Comparison of ENCODE assay signal across 27 mouse cellular contexts in the genomic region with DNA sequence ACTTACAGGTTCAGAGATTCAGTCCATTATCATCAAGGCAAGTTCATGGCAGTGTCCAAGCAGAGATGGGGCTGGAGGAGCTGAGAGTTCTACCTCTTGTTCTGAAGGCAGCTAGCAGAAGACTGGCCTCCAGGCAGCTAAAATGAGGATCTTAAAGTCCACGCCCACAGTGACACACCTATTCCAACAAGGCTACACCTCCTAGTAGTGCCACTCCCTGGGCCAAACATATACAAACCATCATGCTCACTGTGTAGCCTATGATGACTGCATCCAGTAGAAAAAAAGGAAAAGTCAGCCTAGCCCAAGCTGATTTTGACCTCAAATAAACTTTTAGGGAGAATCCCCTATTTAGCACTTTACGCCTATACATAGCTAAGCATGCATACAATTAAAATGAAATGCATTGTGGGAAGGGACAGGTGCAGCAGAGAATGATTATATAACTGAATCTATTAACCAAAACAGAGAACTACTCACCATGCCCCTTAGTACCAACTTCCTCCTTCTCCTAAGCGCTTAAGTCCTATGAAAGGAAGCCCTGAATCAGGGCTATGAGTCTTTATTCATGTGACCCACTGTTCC. TPM values are rescaled to one million over a fixed set of nuclear protein-coding genes. Genes with fewer than 3 reads are reported as not detected.
DNase-seq lines count a peak whose midpoint lies in the region; ATAC-seq and TF ChIP-seq lines count a peak whose summit lies in the region.
"Had no signal": no experiment of that assay in that cellular context is flagged by ENCODE, and none has a peak within 500 bp of the region (broad histone marks: within the 10 kb centered on the region; RNA-seq: fewer than 3 reads in every experiment).

No protein-coding gene starts in this region.

- intact Hi-C loops in heart, postnatal 25 days (cut with DNase I) = no loop called here

- no peak for TF ChIP-seq RAD21 in CH12.LX (IDR thresholded peaks at IDR 0.05; ENCODE audit: low read depth, low read length)

- peak; percentile 66 for ATAC-seq in megakaryocyte progenitor cell, adult 5-6 weeks (replicated peaks; ENCODE audit: poor library complexity)
- ATAC-seq in midbrain, embryonic 14.5 days (ENCODE audit: low FRiP score, low TSS enrichment) = no peak
- ATAC-seq: activated CD4-positive, CD25-positive, alpha-beta regulatory T cell, adult 4 months; CD4-positive, CD25-positive, alpha-beta regulatory T cell, adult 4 months had no signal

- H3K4me3 ChIP-seq in CH12.LX (replicated peaks in 1 of 3; ENCODE audit: low read depth in 2 of 3, low read length in 2 of 3, poor library complexity in 1 of 3) = no peak overlapping the region
- no peak overlapping the region for H3K4me3 ChIP-seq in midbrain, embryonic 14.5 days (replicated peaks; ENCODE audit: low read depth, low read length)
- no peak overlapping the region for H3K4me3 ChIP-seq in heart, embryonic 10.5 days
- H3K4me3 ChIP-seq: embryonic facial prominence, embryonic 12.5 days; gastrocnemius, adult 2 months; heart, embryonic 12.5 days; hindbrain, embryonic 13.5 days; limb, embryonic 15.5 days; liver, embryonic 15.5 days had no signal

- no peaks in the 10 kb centered on the region for H3K79me2 ChIP-seq in CH12.LX (replicated peaks; ENCODE audit: control insufficient read depth, extremely low read depth, insufficient read depth, poor library complexity, severe bottlenecking)

- dilution Hi-C loops in CH12.LX (cut with MboI; ENCODE audit: extremely low pct_ligation_motif_present, extremely low pct_unique_long_range_greater_than_20kb, low sequenced_read_pairs) = no loop called here

- no peak for TF ChIP-seq POLR2A in CH12.LX (IDR thresholded peaks at IDR 0.05; ENCODE audit: low read depth, low read length)

- no peak overlapping the region for H3K27ac ChIP-seq in CH12.LX (ENCODE audit: insufficient read depth, low read depth)
- no peak overlapping the region for H3K27ac ChIP-seq in midbrain, embryonic 14.5 days (replicated peaks; ENCODE audit: low read depth, low read length)
- H3K27ac ChIP-seq in heart, embryonic 10.5 days = no peak overlapping the region
- H3K27ac ChIP-seq: embryonic facial prominence, embryonic 12.5 days; gastrocnemius, adult 2 months; hindbrain, embryonic 13.5 days; kidney, postnatal 0 days; limb, embryonic 15.5 days; liver, embryonic 15.5 days had no signal

- no peak for TF ChIP-seq EP300 in CH12.LX (IDR thresholded peaks at IDR 0.05; ENCODE audit: low read length)

- no peak overlapping the region for H3K4me2 ChIP-seq in CH12.LX (ENCODE audit: insufficient read depth, low read depth, poor library complexity, severe bottlenecking)
- no peak overlapping the region for H3K4me2 ChIP-seq in midbrain, embryonic 14.5 days (ENCODE audit: low read length)
- H3K4me2 ChIP-seq: embryonic facial prominence, embryonic 12.5 days; heart, embryonic 12.5 days; hindbrain, embryonic 13.5 days; limb, embryonic 15.5 days; liver, embryonic 15.5 days; midbrain, embryonic 11.5 days had no signal

- no peaks in the 10 kb centered on the region for H3K27me3 ChIP-seq in CH12.LX (replicated peaks)
- no peaks in the 10 kb centered on the region for H3K27me3 ChIP-seq in midbrain, embryonic 14.5 days (ENCODE audit: control insufficient read depth, insufficient read depth, low read length)
- H3K27me3 ChIP-seq in heart, embryonic 10.5 days (ENCODE audit: insufficient read depth, poor library complexity, severe bottlenecking) = no peaks in the 10 kb centered on the region
- H3K27me3 ChIP-seq: embryonic facial prominence, embryonic 12.5 days; heart, embryonic 12.5 days; hindbrain, embryonic 13.5 days; limb, embryonic 15.5 days; liver, embryonic 15.5 days had no signal

- H3K4me1 ChIP-seq in CH12.LX (ENCODE audit: control insufficient read depth in 1 of 2, insufficient read depth in 2 of 2) = peaks cover 8 to 52% of the 10 kb centered on the region in 2 experiments
- H3K4me1 ChIP-seq in midbrain, embryonic 14.5 days (ENCODE audit: control insufficient read depth, insufficient read depth, low read length) = no peaks in the 10 kb centered on the region
- H3K4me1 ChIP-seq in heart, embryonic 10.5 days = no peaks in the 10 kb centered on the region
- H3K4me1 ChIP-seq: embryonic facial prominence, embryonic 12.5 days; hindbrain, embryonic 13.5 days; limb, embryonic 15.5 days had no signal

- 87% methylated on average over 3 of the region's 3 CpGs for WGBS in midbrain, embryonic 14.5 days
- WGBS in heart, embryonic 10.5 days = 83% methylated on average over 3 of the region's 3 CpGs

- H3K9me3 ChIP-seq in CH12.LX (replicated peaks; ENCODE audit: low read length) = no peaks in the 10 kb centered on the region
- no peaks in the 10 kb centered on the region for H3K9me3 ChIP-seq in midbrain, embryonic 14.5 days (ENCODE audit: control insufficient read depth, low read length)
- H3K9me3 ChIP-seq in heart, embryonic 10.5 days = no peaks in the 10 kb centered on the region
- H3K9me3 ChIP-seq: embryonic facial prominence, embryonic 12.5 days; heart, embryonic 12.5 days; hindbrain, embryonic 13.5 days; limb, embryonic 15.5 days; liver, embryonic 15.5 days had no signal

- H3K36me3 ChIP-seq in CH12.LX (replicated peaks in 1 of 2; ENCODE audit: control insufficient read depth in 1 of 2, insufficient read depth in 1 of 2, low read length in 1 of 2) = no peaks in the 10 kb centered on the region
- no peaks in the 10 kb centered on the region for H3K36me3 ChIP-seq in midbrain, embryonic 14.5 days (ENCODE audit: control insufficient read depth, insufficient read depth, low read length)
- H3K36me3 ChIP-seq in heart, embryonic 10.5 days = no peaks in the 10 kb centered on the region
- H3K36me3 ChIP-seq: embryonic facial prominence, embryonic 12.5 days; heart, embryonic 12.5 days; hindbrain, embryonic 13.5 days; limb, embryonic 15.5 days; liver, embryonic 15.5 days had no signal

- no peak for TF ChIP-seq CTCF in CH12.LX (conservative IDR thresholded peaks at IDR 0.05 in 1 of 2, IDR thresholded peaks at IDR 0.05 in 1 of 2; ENCODE audit: low read depth in 2 of 2, low read length in 2 of 2)

- DNase-seq in A20 (ENCODE audit: low read depth, low spot score) = peak; percentile 92
- peak; percentile 41 for DNase-seq in CH12.LX (ENCODE audit: extremely low read depth)
- DNase-seq in brain, adult 2 months (ENCODE audit: low read depth, low spot score) = peak; percentile 49
- no peak for DNase-seq in urinary bladder, postnatal 36 days (ENCODE audit: low spot score in 2 of 2)
- DNase-seq in midbrain, embryonic 14.5 days = no peak
- DNase-seq in heart, embryonic 10.5 days (ENCODE audit: low spot score) = no peak
- DNase-seq in heart, postnatal 25 days (ENCODE audit: low spot score) = no peak
- DNase-seq: adrenal gland, postnatal 14 days; cerebellum, adult 11-12 months; cerebellum, postnatal 10 days; gastrocnemius, adult 2 months; heart, postnatal 10 days; kidney, adult 11 months; layer of hippocampus, adult 9-11 months; left cerebral cortex, postnatal 4 days; lung, postnatal 4 days; right cerebral cortex, postnatal 25 days had no signal

- in situ Hi-C loops in CH12.LX (cut with MboI; ENCODE audit: low pct_ligation_motif_present, low pct_unique_long_range_greater_than_20kb, low sequenced_read_pairs) = loop anchor here (5.0 kb wide), 1 partner anchor 213 kb away; a partner anchor contains a TSS

- H3K9ac ChIP-seq in CH12.LX (ENCODE audit: insufficient read depth, low read depth) = no peak overlapping the region
- no peak overlapping the region for H3K9ac ChIP-seq in midbrain, embryonic 14.5 days (replicated peaks; ENCODE audit: low read length)
- H3K9ac ChIP-seq: embryonic facial prominence, embryonic 12.5 days; heart, embryonic 12.5 days; hindbrain, embryonic 13.5 days; limb, embryonic 15.5 days; liver, embryonic 15.5 days had no signal

TF ChIP-seq in CH12.LX, 34 proteins besides CTCF, POLR2A, EP300 and RAD21 (continues in another document):
- no peak for TF ChIP-seq HCFC1 (IDR thresholded peaks at IDR 0.05; ENCODE audit: low read depth, low read length)
- no peak for TF ChIP-seq MXI1 (IDR thresholded peaks at IDR 0.05; ENCODE audit: low read depth, low read length)
- TF ChIP-seq TCF12 (IDR thresholded peaks at IDR 0.05; ENCODE audit: low read depth, low read length) = no peak
- TF ChIP-seq MAX (IDR thresholded peaks at IDR 0.05; ENCODE audit: low read length) = no peak
- TF ChIP-seq ZNF384 (IDR thresholded peaks at IDR 0.05; ENCODE audit: low read depth, low read length) = no peak
- TF ChIP-seq TBP (conservative IDR thresholded peaks at IDR 0.05; ENCODE audit: low read depth, low read length) = no peak
- TF ChIP-seq RCOR1 (conservative IDR thresholded peaks at IDR 0.05; ENCODE audit: low read depth, low read length) = no peak
- no peak for TF ChIP-seq JUND (conservative IDR thresholded peaks at IDR 0.05; ENCODE audit: low read depth, low read length)
- no peak for TF ChIP-seq BHLHE40 (IDR thresholded peaks at IDR 0.05; ENCODE audit: low read depth, low read length)
- no peak for TF ChIP-seq ELF1 (IDR thresholded peaks at IDR 0.05; ENCODE audit: low read depth, low read length)
- no peak for TF ChIP-seq MAFK (IDR thresholded peaks at IDR 0.05; ENCODE audit: insufficient replicate concordance, low read length)
- TF ChIP-seq UBTF (IDR thresholded peaks at IDR 0.05; ENCODE audit: low read depth, low read length) = no peak
- no peak for TF ChIP-seq SMC3 (IDR thresholded peaks at IDR 0.05; ENCODE audit: low read depth, low read length)
- TF ChIP-seq CHD2 (IDR thresholded peaks at IDR 0.05; ENCODE audit: low read length) = no peak
- TF ChIP-seq POLR2AphosphoS2 (IDR thresholded peaks at IDR 0.05; ENCODE audit: low read depth, low read length) = no peak

RNA-seq across cellular contexts. Expression of a gene that starts 7.3 kb away (rescaled TPM):
- total RNA-seq in CH12.LX (2012; rRNA removed) (1.3 and 2.6 TPM in 2 replicates), CH12.LX (2014; rRNA removed) (1.2 and 1.5 TPM in 2 replicates)
- 1.3 TPM in 2 replicates for polyA plus RNA-seq in CH12.LX (2012; ENCODE audit: insufficient read length, low read depth)
- 2.0 and 2.1 TPM in 2 replicates for total RNA-seq in megakaryocyte progenitor cell, adult 5-6 weeks (2015)
- 3.2 and 4.9 TPM in 2 replicates for total RNA-seq in megakaryocyte progenitor cell, adult 5-6 weeks (2017)
- polyA plus RNA-seq in midbrain, embryonic 14.5 days (2014; fragmentation: Nextera tagmentation; extraction: Ambion mirVana) = 11.8 and 12.4 TPM in 2 replicates
- polyA plus RNA-seq in heart, embryonic 10.5 days (2016; fragmentation: Nextera tagmentation; extraction: Ambion mirVana) = 0.64 and 0.65 TPM in 2 replicates
- total RNA-seq in heart, postnatal 25 days (2021) = 1 to 10 TPM; 7.5 to 7.9 TPM

RNA-seq across cellular contexts. Expression of a gene that starts 16.2 kb away (rescaled TPM):
- 34.9 and 49.4 TPM in 2 replicates for total RNA-seq in CH12.LX (2012; rRNA removed)
- total RNA-seq in CH12.LX (2014; rRNA removed) = 25.4 and 25.5 TPM in 2 replicates
- 90.0 and 103 TPM in 2 replicates for polyA plus RNA-seq in CH12.LX (2012; ENCODE audit: insufficient read length, low read depth)
- 32.5 and 33.7 TPM in 2 replicates for total RNA-seq in megakaryocyte progenitor cell, adult 5-6 weeks (2015)
- total RNA-seq in megakaryocyte progenitor cell, adult 5-6 weeks (2017) = 66.8 and 106 TPM in 2 replicates
- 5.0 and 8.1 TPM in 2 replicates for polyA plus RNA-seq in midbrain, embryonic 14.5 days (2014; fragmentation: Nextera tagmentation; extraction: Ambion mirVana)
- polyA plus RNA-seq in heart, embryonic 10.5 days (2016; fragmentation: Nextera tagmentation; extraction: Ambion mirVana) = 28.8 and 34.0 TPM in 2 replicates
- 1 to 10 TPM in 1 of 2 experiments, under 1 TPM in 1; 0.64 to 1.1 TPM for total RNA-seq in heart, postnatal 25 days (2021)

Comparison
In these comparisons a context has a peak if more than half of its experiments do, and no peak if none do; other contexts are left out.
1. DNase-seq: peak in A20 (single experiment), CH12.LX (single experiment) and brain, adult 2 months (single experiment); none in urinary bladder, postnatal 36 days (0 of 2), midbrain, embryonic 14.5 days (single experiment), heart, embryonic 10.5 days (single experiment) and heart, postnatal 25 days (single experiment).
2. RNA of a gene that starts 16.2 kb away (total RNA-seq): 32.5 to 106 TPM in megakaryocyte progenitor cell, adult 5-6 weeks and 25.4 to 49.4 TPM in CH12.LX; 0.64 to 1.1 TPM in heart, postnatal 25 days; every median in the first group is over 10 times any median in the second.